Mouse (Mus musculus): ENCODE data around the gene Ccdc30. TPM values are rescaled to one million over a fixed set of nuclear protein-coding genes. Genes with fewer than 3 reads are reported as not detected.

The Ccdc30 gene
- under 1 TPM in 1 of 2 experiments, not detected in 1; 0.30 TPM for total RNA-seq (2023)

GRCm38 (mm10) chr4:119415072-119415753, at the start of gene Ccdc30:
Gene Ccdc30, minus strand, starts transcription at chr4:119415521.

GRCm38 (mm10) chr4:119422294-119422964, 7.1 kb upstream of the Ccdc30 start, which contains the start of the genes Ppcs and Zmynd12:
Gene Ppcs, minus strand, starts transcription at chr4:119422420.
Gene Zmynd12, plus strand, starts transcription at chr4:119422814.

GRCm38 (mm10) chr4:119320131-119320830, 95.0 kb downstream of the Ccdc30 start, which contains the start of gene Ppih:
Gene Ppih, minus strand, starts transcription at chr4:119320546.

GRCm38 (mm10) chr4:119294415-119295133, 120.7 kb downstream of the Ccdc30 start, which contains the start of gene Ybx1:
Gene Ybx1, minus strand, starts transcription at chr4:119294604.

Other genes starting within 250 kb of the Ccdc30 start
- 1 to 10 TPM; 7.6 to 9.6 TPM for gene Zfp691, start 241.3 kb downstream of the Ccdc30 start, total RNA-seq (2023)
- gene Ermap, start 225.5 kb downstream of the Ccdc30 start, total RNA-seq (2023), result under 1 TPM; 0.26 to 0.47 TPM
- 10 to 100 TPM; 23.0 to 23.4 TPM for gene Svbp, start 220.2 kb downstream of the Ccdc30 start, total RNA-seq (2023)
- under 1 TPM in 1 of 2 experiments, not detected in 1; 0.52 TPM for gene Tmem269, start 197.3 kb downstream of the Ccdc30 start, total RNA-seq (2023)
- 10 to 100 TPM; 10.3 to 21.8 TPM for gene AU022252, start 182.8 kb downstream of the Ccdc30 start, total RNA-seq (2023)
- gene P3h1, start 182.6 kb downstream of the Ccdc30 start, total RNA-seq (2023), result 1 to 10 TPM; 6.0 TPM
- gene Cldn19, start 160.1 kb downstream of the Ccdc30 start, total RNA-seq (2023), result not detected
- 100 to 1,000 TPM; 400 to 420 TPM for gene Ybx1, start 120.9 kb downstream of the Ccdc30 start, total RNA-seq (2023)
- 10 to 100 TPM; 29.5 to 37.9 TPM for gene Ppih, start 95.0 kb downstream of the Ccdc30 start, total RNA-seq (2023)
- gene Ppcs, start 6.9 kb upstream of the Ccdc30 start, total RNA-seq (2023), result 10 to 100 TPM; 12.9 to 16.5 TPM
- gene Zmynd12, start 7.3 kb upstream of the Ccdc30 start, total RNA-seq (2023), result not detected
- gene Rimkla, start 77.1 kb upstream of the Ccdc30 start, total RNA-seq (2023), result not detected
- gene Foxj3, start 121.5 kb upstream of the Ccdc30 start, total RNA-seq (2023), result 10 to 100 TPM; 69.2 to 74.4 TPM
- 10 to 100 TPM in 1 of 2 experiments, 1 to 10 TPM in 1; 7.1 to 10.2 TPM for gene Frg2f1, start 124.0 kb upstream of the Ccdc30 start, total RNA-seq (2023)
- 1 to 10 TPM; 2.0 to 3.9 TPM for gene Guca2a, start 222.2 kb upstream of the Ccdc30 start, total RNA-seq (2023)
- 1 to 10 TPM in 1 of 2 experiments, not detected in 1; 2.5 TPM for gene Guca2b, start 243.4 kb upstream of the Ccdc30 start, total RNA-seq (2023)

Measured in B cell, adult 67 days (primary cell).